Mouse (Mus musculus) cerebellum, adult 2 months (tissue): Measurements from ENCODE around the gene March8.

Source experiments
- CTCF ChIP-seq: fragments of 200-500 bp; IDR thresholded peaks from 2 replicates; pipeline ENCODE4 v1.5.1; 2011; ENCODE audit warnings: low read depth, mild to moderate bottlenecking, control low read depth, low read length, moderate library complexity, borderline replicate concordance; ENCODE audit not compliant: insufficient read depth
- POLR2A ChIP-seq: fragments of 200-500 bp; IDR thresholded peaks from 2 replicates; pipeline ENCODE4 v1.6.1; 2011; ENCODE audit warnings: low read length, control low read depth, borderline replicate concordance; ENCODE audit not compliant: insufficient read depth

DNA sequence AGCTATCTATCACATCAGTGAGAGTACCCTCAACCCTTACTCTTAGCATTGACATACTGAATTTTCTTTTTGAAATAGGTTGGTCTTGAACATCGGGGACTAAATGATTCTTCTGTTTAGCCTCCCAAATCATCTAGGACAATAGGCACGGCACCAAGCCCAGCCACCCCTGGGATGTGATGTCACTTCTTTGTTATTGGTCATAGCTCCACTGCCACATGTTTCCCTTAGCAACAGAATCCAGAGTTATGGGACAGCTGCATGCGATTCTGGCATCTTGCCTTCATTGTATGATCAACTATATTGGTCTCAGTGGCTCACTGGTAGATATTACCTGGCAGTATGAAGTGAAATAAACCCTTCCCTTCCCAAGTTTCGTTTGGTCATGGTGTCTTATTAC, 102.6 kb downstream of the March8 start:
- TF ChIP-seq POLR2A = no peak
- no peak for TF ChIP-seq CTCF
